Comparison of ENCODE assay signal across 9 mouse cellular contexts in genomic region chr11:115564961-115565360, GRCm38 (mm10). TPM values are rescaled to one million over a fixed set of nuclear protein-coding genes. Genes with fewer than 3 reads are reported as not detected.
DNase-seq lines count a peak whose midpoint lies in the region; ATAC-seq and TF ChIP-seq lines count a peak whose summit lies in the region.
"Had no signal": no experiment of that assay in that cellular context is flagged by ENCODE, and none has a peak within 500 bp of the region (broad histone marks: within the 10 kb centered on the region; RNA-seq: fewer than 3 reads in every experiment).

No protein-coding gene starts in this region.

- TF ChIP-seq CTCF in olfactory bulb, adult 2 months (IDR thresholded peaks at IDR 0.05; ENCODE audit: insufficient read depth, low read depth, low read length) = no peak

- intact Hi-C loops in left cerebral cortex, postnatal 25 days (cut with DNase I) = no loop called here

- H3K27ac ChIP-seq in lung, embryonic 16.5 days (ENCODE audit: low read length) = no peak overlapping the region
- H3K27ac ChIP-seq in embryonic facial prominence, embryonic 14.5 days (replicated peaks; ENCODE audit: low read depth, low read length) = no peak overlapping the region
- no peak overlapping the region for H3K27ac ChIP-seq in limb, embryonic 11.5 days (replicated peaks; ENCODE audit: low read depth, low read length)
- no peak overlapping the region for H3K27ac ChIP-seq in olfactory bulb, adult 2 months (ENCODE audit: insufficient read depth, low read depth, low read length)

- no peak for TF ChIP-seq POLR2A in olfactory bulb, adult 2 months (IDR thresholded peaks at IDR 0.05; ENCODE audit: insufficient read depth, low read depth, low read length)

- H3K9ac ChIP-seq in lung, embryonic 16.5 days (ENCODE audit: low read length) = peak overlapping the region; percentile 87
- peak overlapping the region; percentile 79 for H3K9ac ChIP-seq in embryonic facial prominence, embryonic 14.5 days (ENCODE audit: low read depth, low read length)
- peak overlapping the region; percentile 58 for H3K9ac ChIP-seq in limb, embryonic 11.5 days (ENCODE audit: low read length)

- peaks cover 11% of the 10 kb centered on the region for H3K4me1 ChIP-seq in lung, embryonic 16.5 days (replicated peaks; ENCODE audit: control insufficient read depth, insufficient read depth, low read length)
- peaks cover 12% of the 10 kb centered on the region for H3K4me1 ChIP-seq in embryonic facial prominence, embryonic 14.5 days (ENCODE audit: control insufficient read depth, insufficient read depth, low read length)
- peaks cover 7% of the 10 kb centered on the region; the same call in 1 of the 2 replicates for H3K4me1 ChIP-seq in limb, embryonic 11.5 days (ENCODE audit: control insufficient read depth, insufficient read depth, low read length)
- no peaks in the 10 kb centered on the region; the same call in 1 of the 2 replicates for H3K4me1 ChIP-seq in olfactory bulb, adult 2 months (ENCODE audit: control insufficient read depth, insufficient read depth, low read length)

- DNase-seq in lung, postnatal 14 days = no peak
- DNase-seq in embryonic facial prominence, embryonic 14.5 days (ENCODE audit: low spot score) = no peak
- DNase-seq in limb, embryonic 11.5 days (ENCODE audit: low spot score) = no peak
- DNase-seq in cerebellum, adult 9-11 months = no peak
- DNase-seq in left cerebral cortex, postnatal 25 days (ENCODE audit: low spot score in 2 of 2) = no peak
- DNase-seq in layer of hippocampus, adult 11-12 months (ENCODE audit: low spot score) = no peak
- DNase-seq: kidney, postnatal 36 days had no signal

- H3K9me3 ChIP-seq in lung, embryonic 16.5 days (ENCODE audit: control insufficient read depth, low read length) = no peaks in the 10 kb centered on the region
- H3K9me3 ChIP-seq in embryonic facial prominence, embryonic 14.5 days (ENCODE audit: control insufficient read depth, low read length) = no peaks in the 10 kb centered on the region
- no peaks in the 10 kb centered on the region for H3K9me3 ChIP-seq in limb, embryonic 11.5 days (ENCODE audit: control insufficient read depth, low read length)

- no peaks in the 10 kb centered on the region for H3K27me3 ChIP-seq in lung, embryonic 16.5 days (ENCODE audit: control insufficient read depth, insufficient read depth, low read depth, low read length)
- no peaks in the 10 kb centered on the region for H3K27me3 ChIP-seq in embryonic facial prominence, embryonic 14.5 days (replicated peaks; ENCODE audit: control insufficient read depth, insufficient read depth, low read length)
- no peaks in the 10 kb centered on the region for H3K27me3 ChIP-seq in limb, embryonic 11.5 days (ENCODE audit: control insufficient read depth, insufficient read depth, low read length)

- H3K36me3 ChIP-seq in lung, embryonic 16.5 days (ENCODE audit: control insufficient read depth, insufficient read depth, low read length) = peaks cover 17% of the 10 kb centered on the region
- peaks cover 42% of the 10 kb centered on the region for H3K36me3 ChIP-seq in embryonic facial prominence, embryonic 14.5 days (ENCODE audit: control insufficient read depth, insufficient read depth, low read length)
- peaks cover 16% of the 10 kb centered on the region for H3K36me3 ChIP-seq in limb, embryonic 11.5 days (ENCODE audit: control insufficient read depth, insufficient read depth, low read length)

- 15% methylated on average over 7 of the region's 7 CpGs for WGBS in lung, embryonic 16.5 days
- 14% methylated on average over 7 of the region's 7 CpGs for WGBS in embryonic facial prominence, embryonic 14.5 days
- WGBS in limb, embryonic 11.5 days = 19% methylated on average over 7 of the region's 7 CpGs
- 14% methylated on average over 7 of the region's 7 CpGs for WGBS in olfactory bulb, adult 2 months

- peak overlapping the region; percentile 87 for H3K4me3 ChIP-seq in lung, embryonic 16.5 days (ENCODE audit: low read length)
- peak overlapping the region; percentile 61 for H3K4me3 ChIP-seq in embryonic facial prominence, embryonic 14.5 days (ENCODE audit: low read depth, low read length)
- H3K4me3 ChIP-seq in limb, embryonic 11.5 days (ENCODE audit: low read depth, low read length) = peak overlapping the region; percentile 76
- peak overlapping the region; percentile 82 for H3K4me3 ChIP-seq in olfactory bulb, adult 2 months (ENCODE audit: insufficient read depth, low read depth, low read length)

- peak overlapping the region; percentile 79 for H3K4me2 ChIP-seq in lung, embryonic 16.5 days (ENCODE audit: low read depth, low read length)
- peak overlapping the region; percentile 81 for H3K4me2 ChIP-seq in embryonic facial prominence, embryonic 14.5 days (ENCODE audit: low read depth, low read length)
- peak overlapping the region; percentile 76 for H3K4me2 ChIP-seq in limb, embryonic 11.5 days (ENCODE audit: low read depth, severe bottlenecking)

- no peak for ATAC-seq in lung, embryonic 16.5 days (ENCODE audit: low read depth)
- ATAC-seq in embryonic facial prominence, embryonic 14.5 days (ENCODE audit: low read depth) = no peak
- no peak for ATAC-seq in limb, embryonic 11.5 days (ENCODE audit: insufficient number of reproducible peaks, low FRiP score, low TSS enrichment, low read depth)

RNA-seq across cellular contexts. Expression of gene Nup85, which starts 0.7 kb away (rescaled TPM):
- polyA plus RNA-seq in lung, embryonic 16.5 days (2015; fragmentation: Nextera tagmentation; extraction: Ambion mirVana) = 158 and 165 TPM in 2 replicates
- 128 and 143 TPM in 2 replicates for polyA plus RNA-seq in embryonic facial prominence, embryonic 14.5 days (2014; fragmentation: Nextera tagmentation; extraction: Ambion mirVana)
- 213 and 220 TPM in 2 replicates for polyA plus RNA-seq in limb, embryonic 11.5 days (2014; fragmentation: Nextera tagmentation; extraction: Ambion mirVana)
- polyA plus RNA-seq in olfactory bulb, adult 2 months (2012; ENCODE audit: insufficient read depth, insufficient read length, low replicate concordance, missing spikeins) = not detected in 2 replicates
- 10 to 100 TPM; 45.7 to 49.1 TPM for total RNA-seq in left cerebral cortex, postnatal 25 days (2021)

RNA-seq across cellular contexts. Expression of gene Sumo2, which starts 28.9 kb away (rescaled TPM):
- 889 and 930 TPM in 2 replicates for polyA plus RNA-seq in lung, embryonic 16.5 days (2015; fragmentation: Nextera tagmentation; extraction: Ambion mirVana)
- 838 and 864 TPM in 2 replicates for polyA plus RNA-seq in embryonic facial prominence, embryonic 14.5 days (2014; fragmentation: Nextera tagmentation; extraction: Ambion mirVana)
- polyA plus RNA-seq in limb, embryonic 11.5 days (2014; fragmentation: Nextera tagmentation; extraction: Ambion mirVana) = 1,466 and 1,467 TPM in 2 replicates
- 478 TPM in 1 of 2 replicates, not detected in the other for polyA plus RNA-seq in olfactory bulb, adult 2 months (2012; ENCODE audit: insufficient read depth, insufficient read length, low replicate concordance, missing spikeins)
- total RNA-seq in left cerebral cortex, postnatal 25 days (2021) = 100 to 1,000 TPM; 298 to 313 TPM

RNA-seq across cellular contexts. Expression of gene Mrps7, which starts 38.8 kb away (rescaled TPM):
- 79.3 and 87.6 TPM in 2 replicates for polyA plus RNA-seq in lung, embryonic 16.5 days (2015; fragmentation: Nextera tagmentation; extraction: Ambion mirVana)
- 82.8 and 87.6 TPM in 2 replicates for polyA plus RNA-seq in embryonic facial prominence, embryonic 14.5 days (2014; fragmentation: Nextera tagmentation; extraction: Ambion mirVana)
- 111 and 122 TPM in 2 replicates for polyA plus RNA-seq in limb, embryonic 11.5 days (2014; fragmentation: Nextera tagmentation; extraction: Ambion mirVana)
- not detected in 2 replicates for polyA plus RNA-seq in olfactory bulb, adult 2 months (2012; ENCODE audit: insufficient read depth, insufficient read length, low replicate concordance, missing spikeins)
- 10 to 100 TPM; 52.2 to 56.2 TPM for total RNA-seq in left cerebral cortex, postnatal 25 days (2021)

RNA-seq across cellular contexts. Expression of gene Gga3, which starts 38.9 kb away (rescaled TPM):
- 21.1 and 25.4 TPM in 2 replicates for polyA plus RNA-seq in lung, embryonic 16.5 days (2015; fragmentation: Nextera tagmentation; extraction: Ambion mirVana)
- polyA plus RNA-seq in embryonic facial prominence, embryonic 14.5 days (2014; fragmentation: Nextera tagmentation; extraction: Ambion mirVana) = 16.5 and 17.9 TPM in 2 replicates
- 21.3 and 26.5 TPM in 2 replicates for polyA plus RNA-seq in limb, embryonic 11.5 days (2014; fragmentation: Nextera tagmentation; extraction: Ambion mirVana)
- 79.7 TPM in 1 of 2 replicates, not detected in the other for polyA plus RNA-seq in olfactory bulb, adult 2 months (2012; ENCODE audit: insufficient read depth, insufficient read length, low replicate concordance, missing spikeins)
- total RNA-seq in left cerebral cortex, postnatal 25 days (2021) = 10 to 100 TPM; 76.5 to 88.6 TPM

RNA-seq across cellular contexts. Expression of gene Mif4gd, which starts 47.8 kb away (rescaled TPM):
- polyA plus RNA-seq in lung, embryonic 16.5 days (2015; fragmentation: Nextera tagmentation; extraction: Ambion mirVana) = 36.8 and 40.6 TPM in 2 replicates
- 22.7 and 28.5 TPM in 2 replicates for polyA plus RNA-seq in embryonic facial prominence, embryonic 14.5 days (2014; fragmentation: Nextera tagmentation; extraction: Ambion mirVana)
- 18.0 and 19.3 TPM in 2 replicates for polyA plus RNA-seq in limb, embryonic 11.5 days (2014; fragmentation: Nextera tagmentation; extraction: Ambion mirVana)
- polyA plus RNA-seq in olfactory bulb, adult 2 months (2012; ENCODE audit: insufficient read depth, insufficient read length, low replicate concordance, missing spikeins) = not detected in 2 replicates
- total RNA-seq in left cerebral cortex, postnatal 25 days (2021) = 10 to 100 TPM; 17.6 to 19.4 TPM
